Mouse (Mus musculus): ENCODE results near the gene Sft2d1.

DNA sequence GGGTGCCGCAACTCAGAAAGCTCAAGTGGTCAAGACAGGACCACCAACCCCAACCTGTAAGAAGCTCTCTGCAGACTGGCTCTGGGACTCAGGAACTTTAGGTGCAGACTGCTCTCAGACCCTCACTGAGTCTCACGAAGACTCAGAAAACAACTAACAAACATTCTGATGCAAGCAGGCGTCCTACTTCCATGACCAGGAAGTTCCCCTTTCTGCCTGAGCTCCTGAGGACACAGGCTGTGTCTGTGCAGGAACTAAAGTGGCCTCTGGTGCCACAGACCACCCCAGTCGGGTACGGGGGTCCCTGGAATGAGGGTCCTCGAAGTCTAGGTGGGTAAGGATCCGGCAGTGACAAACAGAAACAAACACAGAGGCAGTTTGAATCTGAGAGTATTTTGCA, 34.2 kb upstream of the Sft2d1 start:
- TF ChIP-seq CTCF (IDR thresholded peaks at IDR 0.05; ENCODE audit: extremely low read depth, insufficient read length, insufficient replicate concordance, low read depth, low read length) (no peak), POLR2A (IDR thresholded peaks at IDR 0.05; ENCODE audit: low read depth, low read length) (no peak)

Measured in small intestine, adult 2 months (tissue).